Mouse (Mus musculus) layer of hippocampus, postnatal 10 days (tissue): ENCODE results near the gene Pex19. TPM values are rescaled to one million over a fixed set of nuclear protein-coding genes. Genes with fewer than 3 reads are reported as not detected.

Source experiments
- DNase-seq, 2 experiments: peaks; one replicate each; pipeline ENCODE4 v3.0.0; 2021; ENCODE audit warnings: low spot score in 2 of 2
- long read RNA-seq: library from polyadenylated mRNA; stranded (forward); transcript quantifications from one replicate; pipeline ENCODE4 v2.0.0, GENCODE M21; 2023
- total RNA-seq, 2 experiments: library from RNA; stranded (reverse); gene quantifications; 2 replicates each; pipeline ENCODE4 v1.2.3; 2021

Gene Pex19
- 100 to 1,000 TPM; 105 to 106 TPM for total RNA-seq
- long read RNA-seq, transcript Pex19-201 (8 exons, 1,917 nt), result major isoform, 92 of 116 reads
- long read RNA-seq, partial matches to known transcripts, result 6 of 116 reads
- long read RNA-seq, other reads (novel, unspliced or antisense), result 18 of 116 reads

DNA sequence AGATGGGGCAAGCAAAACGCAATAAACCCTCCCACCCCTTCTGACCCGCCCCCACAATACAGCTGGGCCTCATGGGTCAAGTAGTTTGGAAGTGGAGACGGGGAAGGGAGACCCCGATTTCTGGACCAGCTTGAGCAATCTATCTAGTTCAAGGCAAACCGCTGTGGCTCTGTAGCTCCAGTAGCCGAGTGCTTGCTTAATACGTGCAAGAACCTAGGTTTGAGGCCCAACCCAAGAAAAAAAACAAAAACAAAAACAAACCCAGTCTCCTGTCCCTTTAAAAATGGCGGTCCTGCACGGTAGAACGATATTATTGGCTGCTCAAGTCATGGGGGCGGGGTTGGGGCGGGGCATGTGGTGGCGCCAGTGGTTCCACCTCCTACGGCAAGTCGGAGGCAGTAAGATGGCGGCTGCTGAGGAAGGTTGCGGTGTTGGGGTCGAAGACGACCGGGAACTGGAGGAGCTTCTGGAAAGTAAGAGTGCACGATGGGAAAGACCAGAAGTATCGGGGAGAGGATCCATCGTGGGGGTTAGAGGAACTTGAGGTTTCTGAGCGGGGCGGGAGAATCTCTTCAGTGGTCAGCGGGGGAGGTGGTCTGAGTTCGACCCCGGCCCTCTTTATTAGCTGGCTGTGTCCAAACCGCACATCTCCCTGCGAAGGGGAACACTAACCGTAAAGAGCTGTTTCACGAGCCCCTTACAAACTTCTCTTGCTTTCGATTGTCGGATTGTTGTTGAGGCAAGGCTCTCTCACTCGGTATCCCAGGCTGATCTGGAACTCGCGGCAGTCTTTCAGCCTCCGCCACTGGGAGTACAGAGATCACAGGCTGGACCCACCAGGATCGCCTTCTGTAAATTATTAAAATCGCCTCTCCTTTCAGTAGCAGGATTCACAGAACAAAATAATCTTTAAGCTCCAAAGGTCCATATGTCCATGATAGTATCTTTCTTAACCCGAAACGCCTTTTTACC lies at the start of gene Pex19:
Pex19 (plus strand) TSS at position 380 of the 972 bp plus-strand sequence.
- DNase-seq, result peak; percentile 71 to 78

DNA sequence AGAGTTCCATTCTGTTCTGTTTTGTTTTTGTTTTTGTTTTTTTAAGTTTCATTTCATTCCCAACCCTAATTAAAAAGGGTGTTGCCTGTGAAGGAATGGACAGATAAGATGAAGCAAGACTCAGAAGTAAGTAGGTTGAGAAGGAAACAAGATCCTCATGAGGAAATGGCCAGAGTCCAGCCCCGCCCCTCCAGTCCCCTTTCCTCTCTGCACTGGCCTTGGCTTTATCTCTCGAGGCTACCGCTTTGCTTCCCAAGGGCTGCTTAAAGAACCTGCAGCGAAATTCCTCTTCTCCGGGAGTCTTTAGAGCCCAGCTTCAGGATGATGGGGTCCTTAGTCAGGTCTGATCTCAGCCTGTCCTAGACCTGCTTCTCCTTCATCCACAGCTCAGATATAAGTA lies 48.6 kb upstream of the Pex19 start:
- DNase-seq, result no peak

GRCm38 (mm10) chr1:172082101-172082898 lies 44.3 kb upstream of the Pex19 start, which contains the start of the genes Copa and Ncstn:
TSS of gene Copa (plus strand) at chr1:172082529.
TSS of gene Ncstn (minus strand) at chr1:172082795.
- peak; percentile 91 to 94 for DNase-seq

DNA sequence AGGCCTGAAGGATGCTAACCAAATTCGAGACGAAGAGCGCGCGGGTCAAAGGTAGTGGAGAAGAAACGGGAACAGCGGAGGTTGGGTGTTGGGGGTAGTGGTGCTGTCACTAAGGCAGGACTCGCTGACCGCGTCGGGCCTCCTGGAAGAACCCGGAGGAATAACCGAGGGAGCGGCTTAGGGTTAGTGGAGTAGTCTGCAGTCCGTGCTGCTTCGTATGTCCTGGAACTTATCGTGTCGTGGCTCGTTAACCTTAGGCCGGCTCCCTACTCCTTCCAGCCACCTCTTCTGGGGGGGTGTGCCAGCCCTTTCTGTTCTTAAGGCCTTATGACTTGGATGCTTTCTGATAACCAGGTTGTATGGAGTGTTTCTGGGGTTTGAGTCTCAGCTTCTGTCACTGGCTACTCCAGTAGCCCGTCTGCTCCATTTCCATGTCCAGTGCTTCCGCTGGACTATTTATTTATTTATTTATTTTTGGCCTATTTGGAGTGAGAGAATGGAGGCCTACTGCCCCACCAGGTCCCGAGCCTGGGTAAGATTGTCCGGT lies 43.6 kb upstream of the Pex19 start:
- DNase-seq, result no peak

GRCm38 (mm10) chr1:172093522-172093921 lies 33.0 kb upstream of the Pex19 start:
- no peak for DNase-seq

DNA sequence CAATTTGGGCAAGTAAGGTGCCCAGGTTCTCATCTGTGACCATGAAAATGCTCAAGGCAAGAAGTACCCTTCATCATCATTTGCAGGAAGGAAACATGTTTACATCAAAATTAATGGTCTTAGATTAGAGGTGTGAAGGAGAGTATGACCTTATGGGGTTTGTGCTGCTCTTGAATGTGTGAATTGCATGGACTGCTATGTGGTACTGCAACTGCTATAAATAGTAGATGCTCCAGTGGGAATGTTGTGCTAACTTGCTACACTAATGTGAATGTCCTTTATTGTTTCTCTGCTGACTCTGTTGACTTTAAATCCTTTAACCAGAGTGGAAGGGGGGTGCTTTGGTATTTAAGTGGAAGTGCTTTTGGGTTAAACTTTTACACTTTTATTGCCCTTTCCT lies 32.3 kb upstream of the Pex19 start:
- no peak for DNase-seq

GRCm38 (mm10) chr1:172095202-172095601 lies 31.4 kb upstream of the Pex19 start:
- DNase-seq, result no peak

DNA sequence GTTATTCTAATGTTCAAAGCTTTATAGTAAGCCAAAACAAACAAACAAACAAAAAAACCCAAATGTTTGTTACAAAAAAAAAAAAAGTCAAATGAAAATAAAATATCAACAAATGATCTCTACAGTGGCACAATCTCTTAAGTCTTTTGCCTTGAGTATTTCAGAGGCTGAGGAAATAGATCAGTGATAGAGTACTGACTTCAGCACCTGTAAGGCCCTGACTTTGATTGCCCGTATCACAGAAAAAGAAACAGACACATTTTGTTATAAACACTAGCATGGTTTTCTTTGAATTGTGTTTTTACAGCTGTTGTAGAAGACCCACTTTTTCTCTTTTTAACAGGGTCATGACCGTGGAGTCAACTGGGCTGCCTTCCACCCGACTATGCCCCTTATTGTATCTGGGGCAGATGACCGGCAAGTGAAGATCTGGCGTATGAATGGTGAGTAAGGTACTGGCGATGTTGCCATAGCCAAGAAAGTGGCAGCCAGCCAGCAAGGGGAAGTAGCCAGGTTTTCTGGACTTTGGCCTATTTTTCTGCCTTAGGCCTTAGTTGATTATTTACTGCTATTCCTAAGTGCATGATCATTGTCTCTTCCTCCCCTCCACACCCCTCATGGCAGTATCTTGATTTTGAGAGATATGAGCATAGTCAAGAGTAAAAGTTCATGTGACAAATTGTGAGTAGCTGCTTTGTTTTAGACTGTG lies 27.1 kb upstream of the Pex19 start:
- DNase-seq, result no peak

DNA sequence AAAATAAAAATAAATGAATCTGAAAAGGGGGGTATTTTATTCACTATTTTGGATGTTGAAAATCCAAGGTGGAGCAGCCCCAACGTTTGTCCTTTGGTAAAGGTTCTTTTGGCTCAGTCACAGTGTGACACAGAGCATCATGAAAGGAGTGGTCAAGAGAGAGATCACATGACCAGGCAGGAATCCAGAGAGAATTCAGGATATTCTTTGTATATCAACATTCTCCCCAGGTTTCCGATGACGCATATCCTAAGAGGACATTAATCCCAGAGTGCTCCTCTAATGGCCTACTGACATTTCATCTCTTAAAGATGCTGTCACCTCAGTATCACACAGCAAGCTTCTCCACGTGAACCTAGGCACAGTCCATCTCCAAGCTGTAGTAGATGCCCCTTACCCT lies 22.9 kb upstream of the Pex19 start:
- DNase-seq, result no peak

DNA sequence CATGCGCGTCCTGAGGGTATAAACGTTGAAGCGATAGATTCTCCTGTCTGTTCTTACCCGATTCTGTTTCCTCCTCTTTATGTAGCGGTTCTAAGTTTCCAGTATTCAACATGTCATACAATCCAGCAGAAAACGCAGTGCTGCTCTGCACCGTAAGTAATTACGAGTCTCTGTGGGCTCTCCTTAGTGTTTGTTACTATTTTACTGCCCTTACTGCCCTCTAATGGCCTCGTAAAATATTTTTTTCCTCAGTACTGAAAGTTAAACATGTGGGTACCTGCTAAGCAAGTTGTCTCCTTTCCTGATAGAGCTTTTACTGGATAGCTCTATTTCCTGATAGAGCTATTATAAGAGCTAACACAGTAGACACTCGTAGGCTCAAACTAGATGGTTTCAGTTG lies 21.5 kb upstream of the Pex19 start:
- DNase-seq, result no peak

DNA sequence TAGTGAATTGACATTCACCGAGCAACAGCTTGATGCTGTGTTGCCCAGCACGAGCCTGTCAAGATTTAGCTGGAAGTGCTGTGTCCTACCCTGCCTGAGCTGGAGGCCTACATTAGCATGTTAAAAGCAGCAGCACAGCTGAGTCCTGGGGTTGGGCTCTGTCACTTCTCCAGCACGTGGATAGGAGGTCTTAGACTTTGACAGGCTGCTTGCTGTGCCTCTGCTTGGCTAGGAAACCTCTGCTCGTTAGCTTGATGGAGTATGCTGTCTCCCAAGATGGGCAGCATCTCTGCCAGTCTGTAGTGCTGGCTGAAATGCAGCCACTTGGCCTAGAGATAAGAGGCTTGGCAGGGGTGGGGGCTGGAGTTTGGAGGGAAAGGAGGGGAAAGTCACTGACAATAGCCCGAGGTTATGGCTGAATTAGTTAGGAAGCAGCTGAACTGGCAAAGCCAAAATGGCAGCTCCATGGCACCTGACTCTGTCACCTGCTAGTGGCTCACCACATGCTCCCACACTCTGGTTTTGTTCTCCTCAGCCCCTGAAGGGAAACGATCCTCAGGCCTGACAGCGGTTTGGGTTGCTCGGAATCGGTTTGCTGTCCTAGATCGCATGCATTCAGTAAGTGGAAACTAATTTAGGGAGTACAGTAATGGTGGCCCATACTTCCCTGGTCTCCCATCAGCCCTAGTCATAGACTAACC lies 18.6 kb upstream of the Pex19 start:
- peak in 1 of 2 experiments; percentile 23 for DNase-seq

GRCm38 (mm10) chr1:172116948-172117347 lies 9.6 kb upstream of the Pex19 start:
- DNase-seq, result no peak

- no peak for DNase-seq
Measured at GRCm38 (mm10) chr1:172119100-172119499, 7.5 kb upstream of the Pex19 start.

- DNase-seq, result peak in 1 of 2 experiments; percentile 24
Measured at GRCm38 (mm10) chr1:172119720-172120119, 6.8 kb upstream of the Pex19 start.

GRCm38 (mm10) chr1:172122671-172123070 lies 3.9 kb upstream of the Pex19 start:
- no peak for DNase-seq

DNA sequence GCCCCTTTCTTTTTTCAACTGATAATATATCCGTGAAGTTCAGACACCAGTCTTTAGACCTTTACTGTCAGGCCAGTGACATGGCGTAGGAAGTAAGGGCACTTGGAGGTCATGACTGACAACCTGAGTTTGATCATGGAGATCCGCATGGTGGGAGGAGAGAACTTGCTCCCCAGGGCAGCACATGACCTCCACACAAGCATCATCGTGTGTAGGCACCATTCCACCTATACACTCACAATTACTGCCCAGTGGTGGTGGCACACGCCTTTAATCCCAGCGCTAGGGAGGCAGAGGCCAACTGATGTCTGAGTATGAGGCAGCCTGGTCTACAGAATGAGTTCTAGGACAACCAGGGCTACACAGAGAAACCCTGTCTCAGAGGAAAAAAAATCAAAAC lies 2.0 kb upstream of the Pex19 start:
- no peak for DNase-seq

GRCm38 (mm10) chr1:172127487-172127886 lies 932 bp downstream of the Pex19 start:
- no peak for DNase-seq

- DNase-seq, result no peak
Measured at GRCm38 (mm10) chr1:172128563-172128962, 2.0 kb downstream of the Pex19 start.

DNA sequence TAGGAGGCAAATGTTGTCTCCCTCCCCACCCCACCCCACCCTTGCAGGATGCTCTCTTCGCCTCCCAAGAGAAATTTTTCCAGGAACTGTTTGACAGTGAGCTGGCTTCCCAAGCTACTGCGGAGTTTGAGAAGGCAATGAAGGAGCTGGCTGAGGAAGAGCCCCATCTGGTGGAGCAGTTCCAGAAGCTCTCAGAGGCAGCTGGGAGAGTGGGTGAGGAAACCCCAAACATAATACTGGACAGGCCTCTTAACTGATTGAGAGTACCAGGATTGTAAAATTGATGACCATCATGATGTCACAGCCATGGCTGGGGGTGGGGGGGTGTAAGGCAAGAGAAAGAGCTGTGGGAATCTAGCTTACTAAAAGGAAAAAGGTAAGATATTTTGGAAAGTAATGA lies 2.6 kb downstream of the Pex19 start:
- DNase-seq, result peak in 1 of 2 experiments; percentile 37

DNA sequence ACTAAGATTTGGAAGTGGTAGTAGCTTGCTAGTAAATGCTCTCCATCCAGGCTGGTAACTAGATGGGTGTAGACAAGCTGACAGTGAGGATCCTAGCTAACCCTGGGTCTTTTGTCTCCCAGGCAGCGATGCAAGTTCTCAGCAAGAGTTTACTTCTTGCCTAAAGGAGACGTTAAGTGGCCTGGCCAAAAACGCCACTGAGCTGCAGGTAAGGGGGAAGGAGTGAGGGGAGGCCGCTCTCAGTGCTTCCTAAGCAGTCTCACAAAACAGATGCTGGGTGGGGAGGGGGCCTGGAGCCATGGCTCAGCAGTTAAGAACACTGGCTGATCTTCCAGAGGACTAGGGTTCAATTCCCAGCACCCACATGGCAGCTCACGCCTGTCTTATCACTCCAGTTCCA lies 3.2 kb downstream of the Pex19 start:
- DNase-seq, result no peak
